Mouse (Mus musculus) kidney, postnatal 25 days (tissue): Measurements from ENCODE around the gene Psd.
A peak's percentile ranks its signal among the peaks of the same experiment; 100 is the strongest.

Source experiments
- DNase-seq, 2 experiments: peaks; one replicate each; pipeline ENCODE4 v3.0.0; 2021; ENCODE audit warnings: mixed read lengths in 2 of 2

Gene Psd

DNA sequence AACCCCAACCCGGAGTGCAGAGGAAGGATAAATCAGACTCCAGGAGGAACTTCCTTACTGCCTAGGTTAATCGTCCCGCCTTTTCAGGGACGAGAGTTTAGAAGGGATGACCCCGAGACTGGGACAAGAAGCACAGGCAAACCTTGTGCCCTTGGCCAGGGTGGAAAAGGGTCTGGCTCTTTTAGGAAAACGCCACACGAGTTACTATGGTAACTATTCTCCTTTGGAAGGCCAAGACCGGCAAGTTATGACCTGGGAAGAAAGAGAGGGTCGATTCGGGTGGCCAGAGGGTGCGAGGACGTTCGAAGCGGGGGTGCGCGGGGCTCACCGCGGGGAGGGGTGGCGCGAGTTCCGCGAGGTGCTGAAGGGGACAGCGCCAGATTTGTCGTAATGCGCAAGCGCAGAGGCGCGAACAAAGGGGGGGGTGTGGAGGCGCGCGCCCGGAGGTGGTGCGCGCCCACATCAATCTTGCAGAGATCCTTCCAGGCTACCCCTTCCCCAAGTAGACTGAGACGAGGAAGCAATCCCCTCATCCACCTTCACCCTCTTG lies at the start of gene Psd:
Gene Psd, minus strand, starts transcription at position 401 of the 550 bp plus-strand sequence.
- DNase-seq, result peak; percentile 56 to 70

DNA sequence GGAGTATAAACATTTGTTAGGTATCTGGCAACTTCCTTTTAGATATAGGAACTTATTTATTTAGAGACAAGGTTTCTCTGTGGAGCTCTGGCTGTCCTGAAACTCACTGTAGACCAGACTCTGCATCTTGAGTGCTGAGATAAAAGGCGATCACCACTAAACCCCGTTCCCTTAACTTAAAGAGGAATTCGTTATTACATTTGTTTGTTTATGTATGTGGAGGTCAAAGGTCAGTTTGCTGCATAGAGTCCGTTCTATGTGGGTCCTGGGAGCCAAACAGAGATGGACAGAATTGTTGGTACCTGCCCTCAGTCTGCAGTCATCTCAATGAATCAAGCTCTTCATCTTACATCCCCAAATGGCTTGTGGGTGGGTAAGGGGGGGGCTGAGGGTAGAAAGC lies 48.9 kb upstream of the Psd start:
- DNase-seq, result no peak

DNA sequence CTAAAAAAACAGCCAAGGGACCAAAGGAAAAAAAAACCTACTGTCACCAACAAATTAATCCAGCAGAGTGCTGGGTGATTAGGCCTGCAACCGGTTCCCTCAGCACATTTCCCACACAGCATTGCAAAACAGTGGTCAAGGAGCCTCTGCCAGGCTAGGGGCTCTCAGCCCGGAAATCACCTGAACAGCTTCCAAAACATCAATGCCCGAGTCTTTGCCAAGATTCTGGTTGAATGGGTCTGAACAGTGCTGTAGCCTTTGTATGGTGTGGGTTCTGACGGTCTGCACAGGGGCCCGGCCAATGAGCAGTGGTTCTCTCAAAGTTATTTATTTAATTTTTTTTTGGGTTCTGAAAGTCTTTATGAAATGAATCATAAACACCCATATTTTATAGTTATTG lies 48.5 kb upstream of the Psd start:
- no peak for DNase-seq

DNA sequence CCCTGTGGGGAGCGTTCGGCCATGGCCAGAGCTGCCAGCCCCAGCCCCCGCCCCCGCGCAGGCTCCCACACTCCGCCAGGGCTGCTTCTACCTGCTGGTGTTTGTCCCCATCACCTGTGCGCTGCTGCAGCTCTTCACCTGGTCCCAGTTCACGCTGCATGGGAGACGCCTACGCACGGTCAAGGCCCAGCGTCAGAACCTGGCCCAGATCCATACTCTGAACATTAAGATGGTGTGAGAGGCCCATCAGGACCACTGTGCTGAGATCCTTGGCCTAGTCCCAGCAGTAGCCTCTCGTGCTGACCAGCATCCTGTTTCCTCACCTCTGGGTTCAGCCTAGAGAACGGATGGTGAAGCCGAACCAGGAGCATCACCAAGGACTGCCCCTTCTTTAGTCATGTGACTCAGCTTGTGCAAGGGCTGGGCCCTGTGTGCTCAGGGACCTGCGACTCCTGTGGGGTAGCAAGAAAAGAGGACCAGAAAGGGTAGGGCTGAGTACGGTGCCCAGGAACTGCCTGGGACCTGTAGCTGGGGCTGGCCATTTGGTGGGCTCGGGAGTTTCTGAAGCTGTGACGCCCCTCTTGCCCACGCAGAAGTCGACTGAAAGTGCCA lies 47.6 kb upstream of the Psd start:
- DNase-seq, result no peak

DNA sequence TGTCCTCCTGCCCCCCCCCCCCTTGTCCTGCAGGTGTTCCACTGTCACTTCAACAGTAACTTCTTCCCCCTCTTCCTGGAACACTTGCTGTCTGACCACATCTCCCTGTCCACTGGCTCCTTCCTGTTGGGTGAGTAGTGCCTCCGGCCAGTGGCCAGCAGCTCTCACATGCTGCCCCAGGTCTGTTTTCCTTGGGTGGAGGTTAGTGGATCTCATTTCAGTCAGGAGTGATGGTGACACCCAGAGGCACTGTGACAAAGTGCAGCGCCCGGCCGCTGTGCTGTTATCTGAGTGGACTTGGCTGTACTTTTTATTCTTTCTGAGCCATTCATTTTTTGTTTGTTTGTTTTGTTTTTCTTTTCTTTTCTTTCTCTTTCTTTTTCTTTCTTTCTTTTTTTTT lies 42.2 kb upstream of the Psd start:
- DNase-seq, result peak; percentile 74 to 82

DNA sequence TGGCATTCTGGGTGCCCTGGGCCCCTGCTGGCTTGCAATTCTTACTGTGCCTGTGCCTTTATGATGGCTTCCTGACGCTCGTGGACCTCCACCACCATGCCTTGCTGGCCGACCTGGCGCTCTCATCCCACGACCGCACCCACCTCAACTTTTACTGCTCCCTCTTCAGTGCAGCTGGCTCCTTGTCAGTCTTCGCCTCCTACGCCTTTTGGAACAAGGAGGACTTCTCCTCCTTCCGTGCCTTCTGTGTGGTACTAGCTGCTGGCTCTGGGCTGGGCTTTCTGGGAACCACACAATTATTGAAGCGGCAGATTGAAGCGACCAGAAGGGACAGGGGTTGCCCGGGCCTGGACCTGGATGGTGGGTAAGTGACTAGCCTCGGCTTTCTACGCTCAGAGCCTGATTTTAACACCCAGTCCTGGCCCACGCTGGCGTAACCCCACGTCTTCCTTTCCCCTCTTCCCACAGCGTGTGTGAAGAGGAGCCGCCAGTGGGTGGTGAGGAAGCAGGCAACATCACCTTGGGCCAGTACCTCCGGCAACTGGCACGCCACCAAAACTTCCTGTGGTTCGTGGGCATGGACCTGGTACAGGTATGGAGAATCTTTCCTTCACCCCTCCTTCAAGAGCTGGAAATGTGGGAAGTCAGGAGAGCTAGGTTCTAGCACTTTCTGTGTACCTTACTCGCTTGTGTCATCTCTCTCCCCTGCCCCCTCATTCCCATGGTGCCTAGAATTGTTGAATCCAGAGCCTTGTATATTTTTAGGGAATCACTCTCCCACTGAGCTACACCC lies 41.0 kb upstream of the Psd start:
- no peak for DNase-seq

DNA sequence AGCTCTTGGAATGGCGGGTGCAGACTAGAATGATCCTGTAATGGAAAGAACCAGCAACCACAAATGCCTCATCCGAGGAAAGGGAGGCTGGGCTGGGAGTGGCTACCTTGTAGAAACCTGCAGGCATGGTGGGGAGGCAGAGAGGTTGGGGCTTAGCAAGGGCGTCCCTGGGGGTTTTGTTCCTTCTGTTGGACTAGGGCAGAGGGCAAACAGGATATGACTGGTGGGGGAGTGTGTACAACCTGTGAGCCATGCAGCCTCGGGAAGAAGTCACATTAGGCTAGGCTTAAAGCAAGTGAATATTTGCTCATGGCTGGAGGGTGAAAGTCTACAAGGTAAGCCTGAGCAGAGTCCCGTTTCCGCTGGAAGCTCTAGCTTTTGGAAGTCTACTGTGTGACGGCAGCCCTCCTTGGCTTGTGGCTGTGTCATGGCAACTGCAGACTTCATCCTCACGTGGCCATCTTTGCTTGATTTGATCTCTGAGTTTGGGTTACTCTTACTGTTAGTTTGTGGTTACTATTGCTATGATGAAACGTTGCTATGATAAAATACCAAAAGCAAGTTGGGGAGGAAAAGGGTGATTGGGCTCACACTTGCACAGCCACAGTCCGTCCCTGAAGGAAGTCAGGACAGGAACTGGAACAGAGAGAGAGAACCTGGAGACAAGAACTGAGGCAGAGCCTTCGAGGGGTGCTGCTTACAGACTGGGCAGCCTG lies 36.5 kb upstream of the Psd start:
- no peak for DNase-seq

DNA sequence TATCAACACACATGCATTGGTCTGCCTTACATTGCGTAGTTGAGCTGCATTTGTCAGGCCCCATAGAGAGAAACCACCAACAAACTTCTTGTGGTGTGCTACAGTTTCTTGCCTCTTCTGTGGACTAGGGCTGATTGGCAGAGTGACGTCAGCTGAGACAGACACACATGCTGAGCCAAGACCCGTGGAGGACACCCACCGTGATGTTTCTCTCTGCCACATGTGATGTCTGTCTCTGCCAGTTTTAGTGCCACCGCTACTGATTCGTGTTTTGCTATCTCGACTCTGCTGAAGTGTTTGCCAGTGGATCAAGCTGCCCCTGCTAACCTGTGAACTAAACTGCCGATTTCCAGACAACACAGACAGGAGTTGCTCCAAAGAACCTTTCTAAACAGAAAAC lies 35.1 kb upstream of the Psd start:
- no peak for DNase-seq

DNA sequence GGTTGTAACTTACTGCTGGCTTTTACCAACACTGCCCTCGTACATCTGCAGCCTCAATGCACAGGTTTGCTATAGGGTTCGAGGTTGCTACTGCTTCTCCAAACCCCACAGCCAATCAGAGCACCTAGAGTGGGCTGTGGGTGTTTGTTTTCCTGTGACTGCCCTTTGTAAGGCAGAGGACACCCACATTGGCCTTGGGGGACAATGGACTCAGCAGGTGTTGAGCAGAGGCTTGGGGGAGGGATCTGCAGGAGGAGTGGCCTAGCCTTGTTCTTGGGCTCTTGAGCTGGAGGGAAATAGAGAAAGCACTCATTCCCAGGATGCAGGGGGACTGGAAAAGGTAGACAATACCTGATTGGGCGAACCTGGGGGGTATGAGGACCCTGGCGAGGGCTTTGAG lies 31.4 kb upstream of the Psd start:
- no peak for DNase-seq

DNA sequence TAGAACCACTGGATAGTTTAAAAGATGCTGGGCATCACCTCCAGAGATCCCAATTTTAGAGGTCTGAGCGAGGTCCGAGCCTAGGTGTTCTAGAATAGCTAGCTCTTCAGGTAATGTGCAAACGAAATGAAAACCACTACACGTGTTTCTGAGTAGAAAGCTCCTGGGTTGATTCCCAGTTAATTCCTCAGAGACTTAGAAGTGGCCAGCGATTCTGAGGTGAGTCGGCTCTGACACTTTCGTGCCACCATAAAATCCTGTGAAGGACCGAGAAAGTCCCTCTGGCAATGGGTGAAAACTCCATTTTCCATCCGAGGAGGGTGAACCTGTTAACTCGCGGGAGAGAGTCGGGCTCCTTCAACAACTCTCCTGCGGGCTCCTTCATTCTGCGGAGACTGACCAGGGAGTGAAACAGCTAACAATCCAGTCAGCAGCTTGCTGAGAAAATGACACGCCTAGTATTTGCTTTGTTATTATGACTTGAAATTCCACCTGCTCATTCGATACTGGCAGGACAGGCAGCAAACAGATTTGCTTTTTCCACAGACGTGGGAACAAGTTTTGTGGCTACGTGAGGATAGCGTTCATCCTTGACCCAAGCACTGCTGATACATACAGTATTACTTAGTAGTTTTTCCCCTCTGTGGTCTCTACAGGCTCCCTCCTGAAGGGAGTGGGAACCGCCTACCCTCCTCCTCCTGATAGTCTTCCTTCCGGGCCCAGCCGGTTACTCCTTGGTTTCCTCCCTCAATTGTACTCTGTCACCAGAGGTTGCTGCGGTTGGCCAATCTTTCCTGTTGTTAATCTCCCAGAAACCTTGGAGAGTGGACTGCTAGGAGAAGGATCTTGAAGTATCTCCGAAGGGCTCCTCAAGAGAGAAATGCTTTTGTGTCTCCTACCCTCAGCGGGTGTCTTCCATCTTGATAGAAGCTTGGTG lies 30.7 kb upstream of the Psd start:
- no peak for DNase-seq

DNA sequence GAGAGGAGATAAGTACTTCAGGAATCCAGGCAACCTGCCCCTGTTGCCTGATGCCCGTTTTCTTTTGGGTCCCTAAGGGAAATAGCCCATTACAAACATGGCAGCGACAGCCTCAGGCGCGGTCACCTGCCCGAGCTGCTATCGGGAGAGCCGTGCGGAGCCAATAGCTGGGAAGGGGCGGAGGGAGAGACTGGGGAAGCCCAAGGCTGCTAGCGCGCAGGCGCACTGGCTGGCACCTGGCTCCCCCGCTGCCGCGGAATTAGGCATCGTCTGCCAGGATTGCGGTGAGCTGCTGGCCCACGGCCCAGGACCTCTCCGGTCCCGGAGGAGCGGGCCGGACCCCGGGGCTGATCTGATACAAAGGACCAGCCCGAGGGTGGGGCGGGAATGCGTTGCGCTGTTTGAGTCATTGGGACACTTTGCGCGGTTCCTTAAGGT lies 29.8 kb upstream of the Psd start:
- DNase-seq, result peak; percentile 91 to 96

DNA sequence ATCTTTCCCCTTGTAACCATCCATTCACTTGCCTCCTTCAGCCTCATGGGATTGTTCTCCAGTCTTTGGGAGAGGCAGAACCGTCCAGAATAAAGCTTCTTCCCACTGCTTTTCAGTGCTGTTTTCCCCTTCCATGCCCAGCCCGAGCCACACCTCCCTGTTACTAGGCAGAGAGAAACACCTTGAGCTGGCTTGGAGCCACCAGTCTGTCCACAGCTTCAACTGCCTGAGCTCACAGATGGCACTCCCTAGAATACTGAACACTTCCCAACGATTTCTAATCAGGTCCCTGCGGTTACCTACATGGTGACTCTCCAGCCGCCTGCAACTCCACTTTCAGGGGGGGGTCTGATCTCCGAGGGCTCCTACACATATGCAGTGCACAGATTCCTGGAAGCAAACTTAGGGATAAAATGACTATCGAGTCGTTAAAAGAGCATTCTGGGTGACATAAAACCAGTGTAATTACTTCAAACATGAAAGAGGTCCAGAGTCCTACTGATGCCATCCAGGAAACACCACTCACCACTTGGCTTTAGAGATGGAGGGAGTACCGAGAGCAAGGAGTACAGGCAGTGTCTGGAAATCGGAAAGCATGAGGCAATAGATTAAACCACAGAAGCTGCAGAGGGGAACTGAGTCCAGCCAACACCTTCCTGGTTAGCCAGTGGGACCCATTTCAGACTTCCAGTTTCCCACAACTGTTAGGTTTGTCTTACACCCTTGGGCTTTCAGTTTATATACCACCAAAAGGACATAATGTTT lies 23.4 kb upstream of the Psd start, which contains the start of gene 2310034G01Rik:
Gene 2310034G01Rik, minus strand, starts transcription at position 135 of the 765 bp plus-strand sequence.
- no peak for DNase-seq

DNA sequence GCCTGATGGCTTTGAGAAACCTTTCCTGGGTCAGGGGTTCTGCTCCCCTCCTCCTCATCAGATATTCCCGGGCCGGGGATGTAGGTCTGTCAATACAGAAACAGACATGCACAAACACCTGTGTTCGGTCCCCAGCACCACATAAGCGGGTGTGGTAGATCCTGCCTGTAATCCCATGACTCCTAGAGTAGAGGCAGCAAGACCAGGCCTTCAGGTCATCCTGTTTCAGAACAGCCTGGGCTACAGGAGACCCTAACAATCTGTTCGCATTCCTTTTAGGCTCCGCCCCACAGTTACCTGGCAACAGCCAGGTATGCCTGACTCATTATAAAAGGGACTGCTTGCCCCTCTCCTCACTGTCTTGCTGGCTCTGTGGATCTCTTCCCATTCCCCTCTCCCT lies 22.6 kb upstream of the Psd start:
- DNase-seq, result no peak

DNA sequence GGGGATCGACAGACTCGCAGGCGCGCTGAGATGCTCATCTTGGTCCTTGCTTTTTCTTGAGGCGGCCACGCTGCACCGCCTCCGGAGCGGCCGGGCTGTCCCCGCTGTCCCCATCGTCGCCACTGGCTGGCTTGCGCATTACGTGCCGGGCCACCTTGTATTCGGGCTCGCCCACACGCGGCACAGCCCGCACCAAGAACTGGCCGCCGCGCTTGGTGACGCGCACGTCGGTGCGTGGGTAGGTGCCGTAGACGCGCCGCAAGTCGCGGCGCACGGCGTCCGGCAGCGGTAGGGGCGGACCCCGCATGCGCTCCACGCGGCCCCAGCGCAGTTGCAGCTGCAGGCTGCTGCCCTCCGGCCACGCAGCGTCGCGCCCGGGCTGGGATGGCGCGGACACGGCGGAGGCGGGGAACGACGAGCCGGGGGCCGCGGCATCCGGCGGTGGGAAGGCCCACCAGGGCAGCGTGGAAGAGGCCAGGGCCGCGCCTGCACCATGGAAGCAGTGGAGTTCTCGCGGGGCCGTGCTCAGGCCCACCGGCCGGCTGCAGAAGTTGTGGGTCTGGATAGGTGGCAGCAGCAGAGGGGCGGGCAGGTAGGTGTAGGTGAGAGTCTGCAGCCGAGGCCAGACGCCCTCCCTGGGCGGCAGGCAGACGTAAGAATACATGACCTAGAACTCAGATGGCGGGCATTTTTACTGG lies 22.0 kb upstream of the Psd start:
- peak; percentile 68 to 84 for DNase-seq

DNA sequence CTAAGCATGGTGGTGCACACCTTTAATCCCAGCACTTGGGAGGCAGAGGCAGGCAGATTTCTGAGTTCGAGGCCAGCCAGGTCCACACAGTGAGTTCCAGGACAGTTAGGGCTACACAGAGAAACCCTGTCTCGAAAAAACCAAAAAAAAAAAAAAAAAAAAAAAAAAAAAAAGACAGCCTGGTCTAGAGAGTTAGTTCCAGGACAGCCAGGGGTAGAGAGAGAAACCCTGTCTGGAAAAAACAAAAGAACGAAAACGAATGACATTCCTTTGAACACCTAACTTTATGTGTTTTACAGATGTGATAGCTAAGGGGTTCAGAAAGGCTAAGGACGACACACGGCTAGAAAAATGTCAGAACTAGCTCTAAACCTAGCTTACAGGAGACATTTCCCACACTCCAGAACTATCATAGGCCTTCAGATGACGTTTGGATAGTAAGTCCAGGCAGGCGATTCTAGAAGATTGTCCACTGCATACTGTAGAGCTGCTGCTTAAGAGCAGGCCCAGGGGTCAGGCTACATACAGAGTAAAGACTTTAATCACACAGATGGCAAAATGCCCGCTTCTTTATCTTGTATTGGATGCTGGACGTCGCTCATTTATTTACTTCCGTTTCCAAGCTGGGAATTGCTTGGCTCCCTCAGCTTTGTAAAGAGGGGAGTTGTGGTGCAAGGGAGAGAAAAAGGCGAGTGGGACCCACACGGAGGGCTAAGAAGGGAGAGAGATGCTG lies 21.1 kb upstream of the Psd start:
- no peak for DNase-seq

DNA sequence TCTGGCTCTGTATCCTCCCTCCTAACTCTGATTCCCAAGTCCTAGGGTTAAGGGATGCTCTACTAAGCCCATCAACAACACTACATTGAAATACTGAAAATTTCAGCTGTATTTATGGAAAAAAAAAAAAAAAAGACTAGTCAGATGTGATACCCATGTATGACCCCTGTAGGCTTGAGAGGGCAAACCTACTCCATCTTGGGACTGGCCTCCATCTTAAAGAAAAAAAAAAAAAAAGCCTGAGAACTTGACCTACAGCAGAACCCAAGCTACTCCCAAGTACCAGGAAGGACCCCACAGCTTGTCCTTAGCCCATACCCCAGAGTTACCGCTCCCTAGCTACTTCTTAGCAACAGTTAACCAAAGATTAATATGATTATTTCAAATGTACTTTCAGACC lies 20.2 kb upstream of the Psd start:
- no peak for DNase-seq

DNA sequence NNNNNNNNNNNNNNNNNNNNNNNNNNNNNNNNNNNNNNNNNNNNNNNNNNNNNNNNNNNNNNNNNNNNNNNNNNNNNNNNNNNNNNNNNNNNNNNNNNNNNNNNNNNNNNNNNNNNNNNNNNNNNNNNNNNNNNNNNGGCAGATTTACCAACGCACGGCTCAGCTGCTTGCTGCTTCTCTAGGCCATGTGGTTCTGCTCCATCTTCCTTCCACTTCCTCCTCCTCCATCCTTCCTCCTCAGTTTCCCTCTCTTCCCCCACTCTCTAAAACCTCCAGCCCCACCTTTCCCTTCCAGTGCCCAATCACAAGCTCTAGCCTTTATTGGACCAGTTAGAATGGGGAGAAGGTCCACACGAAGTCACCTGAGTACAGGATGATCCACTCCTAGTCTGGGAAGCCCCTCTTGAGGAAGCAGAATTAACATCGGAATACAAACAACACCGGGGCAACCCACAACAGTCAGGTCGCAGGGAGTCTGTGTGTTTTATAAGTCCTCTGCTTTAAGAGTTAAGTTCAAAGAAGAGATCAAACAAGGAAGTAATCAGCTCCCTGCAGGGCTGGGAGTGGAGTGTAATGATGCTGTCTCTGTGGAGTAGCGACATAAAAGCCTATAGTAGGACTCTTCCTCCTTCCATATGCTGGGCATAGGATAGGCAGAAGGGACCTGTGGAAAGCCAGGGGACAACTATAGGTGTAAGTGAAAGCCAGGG lies 17.9 kb upstream of the Psd start:
- no peak for DNase-seq

DNA sequence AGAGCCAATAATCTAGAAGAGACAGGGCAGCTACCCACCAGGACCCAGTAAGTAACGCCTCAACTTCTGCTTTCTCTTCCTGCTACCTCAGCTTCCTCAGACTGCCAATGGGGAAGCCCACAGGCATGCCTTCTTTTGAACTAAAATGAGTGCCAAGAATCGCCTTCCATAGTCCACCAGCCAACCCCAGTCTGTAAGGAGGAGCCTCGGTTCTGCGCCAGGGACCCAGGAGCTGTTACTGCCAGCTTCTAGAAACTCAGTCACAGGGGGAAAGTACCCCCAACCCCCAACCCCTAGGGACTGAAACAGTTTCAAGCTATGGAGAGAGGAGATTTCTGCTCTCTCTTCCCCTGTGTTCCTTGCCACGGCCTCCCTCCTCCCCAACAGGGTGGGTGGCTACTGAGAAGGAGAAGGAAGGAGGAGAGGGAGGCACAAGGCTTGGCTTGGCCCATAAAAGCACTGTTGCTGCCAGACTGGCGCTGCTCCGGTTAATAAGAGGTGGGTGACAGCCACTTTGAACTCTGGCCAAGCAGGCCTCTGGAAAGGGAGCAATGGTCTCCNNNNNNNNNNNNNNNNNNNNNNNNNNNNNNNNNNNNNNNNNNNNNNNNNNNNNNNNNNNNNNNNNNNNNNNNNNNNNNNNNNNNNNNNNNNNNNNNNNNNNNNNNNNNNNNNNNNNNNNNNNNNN lies 12.5 kb upstream of the Psd start:
- DNase-seq, result no peak

DNA sequence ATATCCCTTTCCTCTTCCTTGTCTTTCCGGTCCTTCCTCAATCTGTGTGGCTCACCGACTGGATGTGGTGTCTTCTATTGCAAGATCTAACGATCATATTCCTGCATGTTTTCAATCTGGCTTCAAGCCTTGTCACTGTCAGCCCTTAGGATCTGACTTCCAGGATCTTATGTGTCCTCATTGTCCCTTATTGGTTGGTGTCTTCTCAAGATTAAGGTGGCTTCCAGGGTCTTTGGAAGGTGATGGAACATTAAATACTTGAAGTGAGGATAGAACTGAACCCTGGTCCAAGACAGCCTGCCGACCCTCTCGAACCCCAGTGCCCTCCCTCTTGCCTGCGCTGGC lies 12.0 kb upstream of the Psd start:
- no peak for DNase-seq
